Mouse (Mus musculus): Measurements from ENCODE around the gene Mybpc2. TPM values are rescaled to one million over a fixed set of nuclear protein-coding genes. Genes with fewer than 3 reads are reported as not detected.
A peak's percentile ranks its signal among the peaks of the same experiment; 100 is the strongest.

Mybpc2 gene
- polyA plus RNA-seq, 1 experiment from 2014 or later: 0.09 TPM

- Histone ChIP-seq H3K4me2 (ENCODE audit: low read depth, severe bottlenecking) (no peak overlapping the region), H3K27ac (replicated peaks; ENCODE audit: low read depth, low read length) (no peak overlapping the region), H3K27me3 (ENCODE audit: control insufficient read depth, insufficient read depth, low read length) (no peaks in the 10 kb centered on the region), H3K9me3 (ENCODE audit: control insufficient read depth, low read length) (no peaks in the 10 kb centered on the region), H3K9ac (ENCODE audit: low read length) (no peak overlapping the region), H3K36me3 (ENCODE audit: control insufficient read depth, insufficient read depth, low read length) (no peaks in the 10 kb centered on the region), H3K4me3 (ENCODE audit: low read depth, low read length) (no peak overlapping the region), H3K4me1 (ENCODE audit: control insufficient read depth, insufficient read depth, low read length) (no peaks in the 10 kb centered on the region)
- ATAC-seq (ENCODE audit: insufficient number of reproducible peaks, low FRiP score, low TSS enrichment, low read depth): 0 out of 2 replicates have a peak, but pooled peaks have one; percentile 31
- peak; percentile 88 for DNase-seq (ENCODE audit: low spot score)
- 55% methylated on average over 18 of the region's 18 CpGs for WGBS
Measured at GRCm38 (mm10) chr7:44560435-44561400, 36.3 kb upstream of the Mybpc2 start.

- Histone ChIP-seq H3K27me3 (ENCODE audit: control insufficient read depth, insufficient read depth, low read length) (no peaks in the 10 kb centered on the region), H3K4me1 (ENCODE audit: control insufficient read depth, insufficient read depth, low read length) (peaks cover 3% of the 10 kb centered on the region; the same call in 1 of the 2 replicates), H3K36me3 (ENCODE audit: control insufficient read depth, insufficient read depth, low read length) (no peaks in the 10 kb centered on the region), H3K4me3 (ENCODE audit: low read depth, low read length) (no peak overlapping the region), H3K9ac (ENCODE audit: low read length) (no peak overlapping the region), H3K9me3 (ENCODE audit: control insufficient read depth, low read length) (no peaks in the 10 kb centered on the region), H3K4me2 (ENCODE audit: low read depth, severe bottlenecking) (no peak overlapping the region), H3K27ac (replicated peaks; ENCODE audit: low read depth, low read length) (no peak overlapping the region)
- 69% methylated on average over 2 of the region's 2 CpGs for WGBS
- ATAC-seq (ENCODE audit: insufficient number of reproducible peaks, low FRiP score, low TSS enrichment, low read depth) (no peak), DNase-seq (ENCODE audit: low spot score) (no peak)
Measured at GRCm38 (mm10) chr7:44557629-44558028, 33.2 kb upstream of the Mybpc2 start.

GRCm38 (mm10) chr7:44553826-44554225 is 29.4 kb upstream of the Mybpc2 start, which contains the start of gene Nr1h2:
TSS of gene Nr1h2 (minus strand) at chr7:44553951.
- Histone ChIP-seq H3K27ac (replicated peaks; ENCODE audit: low read depth, low read length) (peak within 1 kb of the TSS; percentile 79), H3K4me2 (ENCODE audit: low read depth, severe bottlenecking) (peak within 1 kb of the TSS; percentile 68), H3K9ac (ENCODE audit: low read length) (peak within 1 kb of the TSS; percentile 66), H3K27me3 (ENCODE audit: control insufficient read depth, insufficient read depth, low read length) (no peaks in the 10 kb centered on the region), H3K9me3 (ENCODE audit: control insufficient read depth, low read length) (no peaks in the 10 kb centered on the region), H3K4me3 (ENCODE audit: low read depth, low read length) (peak within 1 kb of the TSS; percentile 85), H3K36me3 (ENCODE audit: control insufficient read depth, insufficient read depth, low read length) (peaks cover 21% of the 10 kb centered on the region), H3K4me1 (ENCODE audit: control insufficient read depth, insufficient read depth, low read length) (peaks cover 3% of the 10 kb centered on the region; the same call in 1 of the 2 replicates)
- peak; percentile 75 for ATAC-seq (ENCODE audit: insufficient number of reproducible peaks, low FRiP score, low TSS enrichment, low read depth)
- under 1% methylated on average over 22 of the region's 22 CpGs for WGBS
- peak; percentile 98 for DNase-seq (ENCODE audit: low spot score)

- no peaks in the 10 kb centered on the region for H3K27me3 ChIP-seq (ENCODE audit: control insufficient read depth, insufficient read depth, low read length)
Measured at GRCm38 (mm10) chr7:44553196-44553764, 28.8 kb upstream of the Mybpc2 start.

GRCm38 (mm10) chr7:44552141-44552908 is 27.9 kb upstream of the Mybpc2 start:
- ATAC-seq (ENCODE audit: insufficient number of reproducible peaks, low FRiP score, low TSS enrichment, low read depth) (no peak), DNase-seq (ENCODE audit: low spot score) (no peak)
- Histone ChIP-seq H3K36me3 (ENCODE audit: control insufficient read depth, insufficient read depth, low read length) (peaks cover 21% of the 10 kb centered on the region), H3K4me1 (ENCODE audit: control insufficient read depth, insufficient read depth, low read length) (peaks cover 8% of the 10 kb centered on the region), H3K9me3 (ENCODE audit: control insufficient read depth, low read length) (no peaks in the 10 kb centered on the region), H3K4me2 (ENCODE audit: low read depth, severe bottlenecking) (peak overlapping the region; percentile 68; the same call in 1 of the 2 replicates), H3K27ac (replicated peaks; ENCODE audit: low read depth, low read length) (no peak overlapping the region), H3K4me3 (ENCODE audit: low read depth, low read length) (peak overlapping the region; percentile 85; the same call in 1 of the 2 replicates), H3K9ac (ENCODE audit: low read length) (no peak overlapping the region), H3K27me3 (ENCODE audit: control insufficient read depth, insufficient read depth, low read length) (no peaks in the 10 kb centered on the region)
- WGBS: 82% methylated on average over 31 of the region's 31 CpGs

More at GRCm38 (mm10) chr7:44553196-44553764, 28.8 kb upstream of the Mybpc2 start:
- no peaks in the 10 kb centered on the region for H3K9me3 ChIP-seq (ENCODE audit: control insufficient read depth, low read length)
- H3K36me3 ChIP-seq (ENCODE audit: control insufficient read depth, insufficient read depth, low read length): peaks cover 21% of the 10 kb centered on the region
- 2% methylated on average over 32 of the region's 32 CpGs for WGBS
- H3K9ac ChIP-seq (ENCODE audit: low read length): peak overlapping the region; percentile 66
- H3K27ac ChIP-seq (replicated peaks; ENCODE audit: low read depth, low read length): peak overlapping the region; percentile 79
- DNase-seq (ENCODE audit: low spot score): peak; percentile 91
- H3K4me1 ChIP-seq (ENCODE audit: control insufficient read depth, insufficient read depth, low read length): peaks cover 3% of the 10 kb centered on the region; the same call in 1 of the 2 replicates
- peak overlapping the region; percentile 85 for H3K4me3 ChIP-seq (ENCODE audit: low read depth, low read length)
- peak; percentile 71 for ATAC-seq (ENCODE audit: insufficient number of reproducible peaks, low FRiP score, low TSS enrichment, low read depth)
- peak overlapping the region; percentile 68 for H3K4me2 ChIP-seq (ENCODE audit: low read depth, severe bottlenecking)

- Histone ChIP-seq H3K9ac (ENCODE audit: low read length) (no peak overlapping the region), H3K9me3 (ENCODE audit: control insufficient read depth, low read length) (no peaks in the 10 kb centered on the region), H3K4me1 (ENCODE audit: control insufficient read depth, insufficient read depth, low read length) (peaks cover 10% of the 10 kb centered on the region), H3K27me3 (ENCODE audit: control insufficient read depth, insufficient read depth, low read length) (no peaks in the 10 kb centered on the region), H3K4me2 (ENCODE audit: low read depth, severe bottlenecking) (no peak overlapping the region), H3K27ac (replicated peaks; ENCODE audit: low read depth, low read length) (no peak overlapping the region), H3K36me3 (ENCODE audit: control insufficient read depth, insufficient read depth, low read length) (peaks cover 21% of the 10 kb centered on the region), H3K4me3 (ENCODE audit: low read depth, low read length) (no peak overlapping the region)
- WGBS: 78% methylated on average over 21 of the region's 22 CpGs
- DNase-seq (ENCODE audit: low spot score) (no peak), ATAC-seq (ENCODE audit: insufficient number of reproducible peaks, low FRiP score, low TSS enrichment, low read depth) (no peak)
Measured at GRCm38 (mm10) chr7:44551731-44552130, 27.3 kb upstream of the Mybpc2 start.

- Histone ChIP-seq H3K36me3 (ENCODE audit: control insufficient read depth, insufficient read depth, low read length) (peaks cover 21% of the 10 kb centered on the region), H3K9ac (ENCODE audit: low read length) (no peak overlapping the region), H3K27ac (replicated peaks; ENCODE audit: low read depth, low read length) (no peak overlapping the region), H3K4me3 (ENCODE audit: low read depth, low read length) (no peak overlapping the region), H3K9me3 (ENCODE audit: control insufficient read depth, low read length) (no peaks in the 10 kb centered on the region), H3K4me2 (ENCODE audit: low read depth, severe bottlenecking) (no peak overlapping the region), H3K4me1 (ENCODE audit: control insufficient read depth, insufficient read depth, low read length) (peaks cover 10% of the 10 kb centered on the region), H3K27me3 (ENCODE audit: control insufficient read depth, insufficient read depth, low read length) (no peaks in the 10 kb centered on the region)
- WGBS: 91% methylated on average over 21 of the region's 21 CpGs
- no peak for DNase-seq (ENCODE audit: low spot score)
- ATAC-seq (ENCODE audit: insufficient number of reproducible peaks, low FRiP score, low TSS enrichment, low read depth): no peak
Measured at GRCm38 (mm10) chr7:44551301-44551700, 26.8 kb upstream of the Mybpc2 start.

GRCm38 (mm10) chr7:44550409-44550678 is 25.9 kb upstream of the Mybpc2 start:
- Histone ChIP-seq H3K4me3 (ENCODE audit: low read depth, low read length) (no peak overlapping the region), H3K4me2 (ENCODE audit: low read depth, severe bottlenecking) (no peak overlapping the region), H3K27me3 (ENCODE audit: control insufficient read depth, insufficient read depth, low read length) (no peaks in the 10 kb centered on the region), H3K36me3 (ENCODE audit: control insufficient read depth, insufficient read depth, low read length) (peaks cover 21% of the 10 kb centered on the region), H3K4me1 (ENCODE audit: control insufficient read depth, insufficient read depth, low read length) (peaks cover 10% of the 10 kb centered on the region), H3K9ac (ENCODE audit: low read length) (no peak overlapping the region), H3K27ac (replicated peaks; ENCODE audit: low read depth, low read length) (no peak overlapping the region), H3K9me3 (ENCODE audit: control insufficient read depth, low read length) (no peaks in the 10 kb centered on the region)
- DNase-seq (ENCODE audit: low spot score) (no peak), ATAC-seq (ENCODE audit: insufficient number of reproducible peaks, low FRiP score, low TSS enrichment, low read depth) (no peak)
- WGBS: 94% methylated on average over 12 of the region's 12 CpGs

Measured in limb, embryonic 11.5 days (tissue).